Mouse (Mus musculus): ENCODE results near the gene Ceacam1. TPM values are rescaled to one million over a fixed set of nuclear protein-coding genes. Genes with fewer than 3 reads are reported as not detected.

The Ceacam1 gene
- total RNA-seq, 1 experiment from 2014 or later: 85.3 TPM

DNA sequence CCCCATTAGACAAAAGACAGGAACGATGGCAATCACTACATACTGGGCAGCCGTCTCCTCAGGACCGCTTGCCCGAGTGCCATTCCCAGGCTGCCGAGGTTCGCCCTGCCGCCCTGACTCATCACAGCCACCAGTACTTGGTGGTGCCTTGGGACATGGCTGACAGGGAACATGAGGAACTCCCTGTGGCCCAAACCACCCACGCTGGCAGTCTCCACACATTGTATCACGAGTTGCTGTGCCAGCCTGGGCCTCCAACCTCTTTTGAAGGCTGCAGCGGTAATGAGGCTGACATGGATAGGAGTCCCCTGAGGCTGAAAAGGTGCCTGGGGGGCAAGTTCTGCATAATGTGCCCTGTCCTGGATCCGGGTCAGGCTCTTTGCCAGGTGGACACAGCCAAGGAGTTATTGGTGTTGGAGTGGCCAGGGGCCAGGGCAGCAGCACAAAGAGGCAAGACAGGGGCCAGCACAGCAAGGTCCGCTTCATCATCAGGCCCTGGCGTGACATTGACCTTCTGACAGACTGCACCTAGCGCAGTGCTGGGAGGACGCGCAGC is 55.0 kb downstream of the Ceacam1 start:
- ATAC-seq (ENCODE audit: extremely low read depth, insufficient number of reproducible peaks, low FRiP score, poor library complexity, severe bottlenecking): no peak

DNA sequence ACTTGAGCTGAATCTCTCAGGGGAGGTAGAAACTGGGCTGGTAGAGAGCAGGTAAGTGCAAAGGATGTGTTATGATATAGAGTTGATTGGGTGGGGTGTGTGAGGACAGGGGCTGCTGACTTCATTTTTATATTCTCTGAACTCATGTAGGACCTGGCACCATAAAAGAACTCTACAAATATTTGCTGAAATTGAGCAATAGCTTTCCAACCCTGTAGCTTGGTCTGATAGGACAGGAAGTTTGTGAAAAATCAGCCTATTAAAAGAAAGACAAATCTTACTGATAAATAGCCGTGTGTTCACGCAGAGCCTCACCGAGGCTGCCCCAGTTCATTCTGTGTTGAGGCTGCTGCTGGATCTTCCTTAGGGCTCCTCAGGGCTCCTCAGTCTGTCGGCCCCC is 57.5 kb downstream of the Ceacam1 start:
- ATAC-seq (ENCODE audit: extremely low read depth, insufficient number of reproducible peaks, low FRiP score, poor library complexity, severe bottlenecking): no peak

DNA sequence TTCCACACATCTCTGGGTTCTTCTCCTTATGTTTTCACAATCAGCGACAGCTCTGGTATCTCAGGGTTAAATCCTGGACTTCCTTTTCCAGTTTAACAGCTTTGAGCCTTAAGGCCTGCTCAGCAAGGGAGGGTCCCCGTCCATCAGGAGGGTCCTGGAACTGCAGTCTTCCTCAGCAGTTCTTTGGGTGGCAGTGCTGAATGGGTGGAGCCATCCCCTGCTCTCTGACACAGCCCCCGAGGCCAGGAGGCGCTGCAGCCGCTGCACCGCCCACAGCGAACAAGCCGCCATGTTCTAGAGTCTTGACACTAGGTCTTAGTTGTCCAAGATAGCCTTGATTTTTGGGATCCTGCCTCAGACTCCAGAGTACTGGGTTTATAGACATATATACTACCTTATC is 57.9 kb downstream of the Ceacam1 start:
- no peak for ATAC-seq (ENCODE audit: extremely low read depth, insufficient number of reproducible peaks, low FRiP score, poor library complexity, severe bottlenecking)

DNA sequence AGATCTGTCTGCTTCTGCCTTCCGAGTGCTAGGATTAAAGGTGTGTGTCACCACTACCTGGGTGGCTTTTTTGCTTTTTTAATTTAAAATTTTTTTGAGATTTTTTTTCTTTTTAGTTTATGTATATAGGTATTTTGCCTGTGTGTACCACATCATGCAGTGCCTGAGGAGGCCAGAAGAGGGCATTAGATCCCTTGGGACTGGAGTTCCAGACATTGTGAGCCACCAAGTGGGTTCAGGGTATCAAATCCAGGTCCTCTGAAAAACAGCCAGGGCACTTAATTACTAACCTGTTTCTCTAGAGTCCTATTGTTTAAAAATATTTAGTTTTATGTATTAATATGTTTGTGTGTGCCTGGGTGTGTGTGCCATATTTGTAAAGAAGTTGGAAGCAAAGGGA is 59.8 kb downstream of the Ceacam1 start:
- ATAC-seq (ENCODE audit: extremely low read depth, insufficient number of reproducible peaks, low FRiP score, poor library complexity, severe bottlenecking): 0 out of 2 replicates have a peak, but pooled peaks have one; percentile 25

DNA sequence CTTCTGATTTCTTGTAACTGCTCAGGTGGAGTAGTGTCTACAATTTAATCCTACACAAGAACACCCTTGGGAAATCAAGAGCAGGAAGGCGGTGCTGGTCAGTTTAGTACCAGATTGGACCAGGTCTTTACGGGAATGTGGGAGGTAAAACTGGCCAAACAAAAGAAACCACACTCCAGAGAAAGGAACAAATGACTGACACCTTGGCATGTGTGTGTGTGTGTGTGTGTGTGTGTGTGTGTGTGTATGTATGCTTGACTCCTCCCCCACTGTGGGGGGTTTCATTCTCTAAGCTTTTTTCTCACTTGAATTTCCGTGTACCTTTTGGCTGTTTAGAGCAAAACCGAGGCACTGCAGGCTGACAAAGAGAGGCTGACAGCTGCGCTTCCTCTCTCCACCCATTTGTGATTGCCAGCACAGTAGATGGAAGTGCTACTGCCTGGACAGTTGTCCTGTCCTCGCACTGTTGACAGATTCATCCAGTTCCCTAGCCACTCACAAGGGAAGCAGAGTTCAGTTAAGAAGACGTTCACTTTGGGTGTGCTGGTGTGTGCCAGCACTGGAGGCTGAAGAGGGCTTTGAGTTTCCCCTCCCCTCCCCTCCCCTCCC is 64.5 kb downstream of the Ceacam1 start, which contains the start of gene Cxcl17:
Gene Cxcl17 (minus strand): TSS at position 54 of the 609 bp plus-strand sequence.
- no peak for ATAC-seq (ENCODE audit: extremely low read depth, insufficient number of reproducible peaks, low FRiP score, poor library complexity, severe bottlenecking)

DNA sequence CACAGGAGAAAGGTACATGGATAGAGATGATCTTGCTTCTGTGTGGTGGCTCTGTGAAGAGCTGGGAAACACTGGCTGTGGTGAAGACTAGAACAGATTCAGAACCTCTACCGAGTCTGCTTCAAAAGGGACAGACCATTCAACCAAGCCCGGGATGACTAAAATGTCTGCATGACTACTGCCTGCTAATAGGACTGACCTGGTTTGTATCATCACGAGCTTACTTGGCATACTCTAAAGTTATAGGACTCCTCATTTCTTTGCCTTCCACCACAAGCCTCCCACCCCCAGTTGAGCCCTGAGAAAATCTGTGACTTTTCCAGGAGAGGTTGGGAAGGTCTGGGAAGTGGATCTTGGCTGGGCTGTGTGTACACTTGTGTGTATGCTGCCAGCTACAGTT is 65.5 kb downstream of the Ceacam1 start:
- ATAC-seq (ENCODE audit: extremely low read depth, insufficient number of reproducible peaks, low FRiP score, poor library complexity, severe bottlenecking): no peak

Other genes with a start within 250 kb of the Ceacam1 start
- gene Gsk3a, start 239.8 kb downstream of the Ceacam1 start, total RNA-seq (2017): 75.4 and 85.4 TPM in 2 replicates
- 6.4 and 9.7 TPM in 2 replicates for gene Erf, start 226.8 kb downstream of the Ceacam1 start, total RNA-seq (2017)
- 143 and 163 TPM in 2 replicates for gene Cic, start 209.9 kb downstream of the Ceacam1 start, total RNA-seq (2017)
- 33.6 and 47.8 TPM in 2 replicates for gene Pafah1b3, start 179.6 kb downstream of the Ceacam1 start, total RNA-seq (2017)
- gene Prr19, start 176.2 kb downstream of the Ceacam1 start, total RNA-seq (2017): not detected in 2 replicates
- gene Tmem145, start 171.5 kb downstream of the Ceacam1 start, total RNA-seq (2017): not detected in 2 replicates
- 0.23 and 0.37 TPM in 2 replicates for gene Megf8, start 160.4 kb downstream of the Ceacam1 start, total RNA-seq (2017)
- not detected in 2 replicates for gene Cnfn, start 107.9 kb downstream of the Ceacam1 start, total RNA-seq (2017)
- gene Lipe, start 78.9 kb downstream of the Ceacam1 start, total RNA-seq (2017): 26.2 and 29.1 TPM in 2 replicates
- gene Cxcl17, start 64.7 kb downstream of the Ceacam1 start, total RNA-seq (2017): not detected in 2 replicates
- gene Ceacam2, start 62.3 kb upstream of the Ceacam1 start, total RNA-seq (2017): not detected in 2 replicates
- gene Erich4, start 138.3 kb upstream of the Ceacam1 start, total RNA-seq (2017): not detected in 2 replicates
- gene Dmac2, start 141.8 kb upstream of the Ceacam1 start, total RNA-seq (2017): 129 and 155 TPM in 2 replicates
- 31.7 and 33.4 TPM in 2 replicates for gene B3gnt8, start 149.1 kb upstream of the Ceacam1 start, total RNA-seq (2017)
- 34.4 and 37.0 TPM in 2 replicates for gene Bckdha, start 181.4 kb upstream of the Ceacam1 start, total RNA-seq (2017)
- gene Exosc5, start 181.6 kb upstream of the Ceacam1 start, total RNA-seq (2017): 33.1 and 40.1 TPM in 2 replicates
- gene Tmem91, start 197.6 kb upstream of the Ceacam1 start, total RNA-seq (2017): 0.70 and 4.5 TPM in 2 replicates
- gene B9d2, start 203.2 kb upstream of the Ceacam1 start, total RNA-seq (2017): 41.0 and 54.8 TPM in 2 replicates
- 66.7 and 71.3 TPM in 2 replicates for gene Tgfb1, start 209.4 kb upstream of the Ceacam1 start, total RNA-seq (2017)
- 30.7 and 31.9 TPM in 2 replicates for gene Ccdc97, start 241.5 kb upstream of the Ceacam1 start, total RNA-seq (2017)

All from neutrophil, adult 5-6 weeks (primary cell).